Mouse (Mus musculus) forebrain, embryonic 16.5 days (tissue): ENCODE results near the gene Rom1. TPM values are rescaled to one million over a fixed set of nuclear protein-coding genes. Genes with fewer than 3 reads are reported as not detected.
A peak's percentile ranks its signal among the peaks of the same experiment; 100 is the strongest.

Source experiments
- ATAC-seq: fragments of 200-750 bp; cut with Nextera tagmentation; 2 replicates; pipeline ENCODE4 v1.8.0; 2017; ENCODE audit warnings: mild to moderate bottlenecking, moderate library complexity
- H3K27ac ChIP-seq: fragments of 300-500 bp; sonication (generic); 2 replicates; pipeline ENCODE4 v1.5.1; 2014; ENCODE audit warnings: low read length, control low read depth
- H3K27me3 ChIP-seq: fragments of 300-500 bp; sonication (generic); replicated peaks from 2 replicates; pipeline ENCODE4 v1.6.1; 2014; ENCODE audit warnings: low read length; ENCODE audit not compliant: control insufficient read depth, insufficient read depth
- H3K36me3 ChIP-seq: fragments of 300-500 bp; sonication (generic); 2 replicates; pipeline ENCODE4 v1.6.1; 2014; ENCODE audit not compliant: control insufficient read depth, insufficient read depth
- H3K4me1 ChIP-seq: fragments of 300-500 bp; sonication (generic); replicated peaks from 2 replicates; pipeline ENCODE4 v1.6.1; 2014; ENCODE audit warnings: low read length; ENCODE audit not compliant: control insufficient read depth, insufficient read depth
- H3K4me2 ChIP-seq: fragments of 300-500 bp; sonication (generic); 2 replicates; pipeline ENCODE4 v1.6.1; 2014; ENCODE audit warnings: mild to moderate bottlenecking, low read length, control low read depth
- H3K4me3 ChIP-seq: fragments of 300-500 bp; sonication (generic); replicated peaks from 2 replicates; pipeline ENCODE4 v1.5.1; 2014; ENCODE audit warnings: mild to moderate bottlenecking, low read length, control low read depth
- H3K9ac ChIP-seq: fragments of 300-500 bp; sonication (generic); replicated peaks from 2 replicates; pipeline ENCODE4 v1.6.1; 2014; ENCODE audit warnings: low read depth, low read length, control low read depth
- H3K9me3 ChIP-seq: fragments of 300-500 bp; sonication (generic); 2 replicates; pipeline ENCODE4 v1.6.1; 2016; ENCODE audit warnings: low read length; ENCODE audit not compliant: control insufficient read depth
- WGBS: fragments of 180-500 bp; shearing (Covaris S2); extraction: QIAGEN DNeasy Blood & Tissue Kit; methylation state at CpG from one replicate; pipeline ENCODE4 v1.1.7; 2014; 5-methylcytosine and 5-hydroxymethylcytosine counted together
- polyA plus RNA-seq: library from polyadenylated mRNA; unstranded; fragments of >200 nt; fragmentation: Nextera tagmentation; extraction: Ambion mirVana; gene quantifications from 2 replicates; pipeline ENCODE4 v1.2.1, GENCODE M21; 2015

The Rom1 gene
- polyA plus RNA-seq, 1 experiment from 2014 or later = 1.8 TPM

DNA sequence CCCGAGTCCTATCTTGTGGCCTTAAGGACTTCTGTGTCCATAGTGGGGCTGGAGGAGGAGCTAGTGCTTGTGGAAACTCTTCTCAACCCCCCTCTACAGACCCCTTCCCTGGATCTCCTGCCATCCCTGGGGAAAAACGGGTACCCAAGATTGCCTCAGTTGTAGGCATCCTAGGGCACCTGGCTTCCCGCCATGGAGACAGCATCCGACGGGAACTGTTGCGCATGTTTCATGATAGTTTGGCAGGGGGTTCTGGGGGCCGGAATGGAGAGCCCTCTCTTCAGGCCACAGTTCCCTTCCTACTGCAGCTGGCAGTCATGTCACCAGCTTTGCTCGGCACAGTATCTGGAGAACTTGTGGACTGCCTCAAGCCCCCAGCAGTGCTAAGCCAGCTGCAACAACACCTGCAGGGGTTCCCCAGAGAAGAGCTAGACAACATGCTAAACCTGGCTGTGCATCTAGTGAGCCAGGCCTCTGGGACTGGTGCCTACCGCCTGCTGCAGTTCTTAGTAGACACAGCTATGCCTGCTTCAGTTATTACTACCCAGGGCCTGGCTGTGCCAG, 33.7 kb downstream of the Rom1 start:
- 91% methylated on average over 9 of the region's 9 CpGs for WGBS
- no peaks in the 10 kb centered on the region for H3K9me3 ChIP-seq
- no peak overlapping the region for H3K4me2 ChIP-seq
- H3K4me1 ChIP-seq = peaks cover 31% of the 10 kb centered on the region
- H3K4me3 ChIP-seq = no peak overlapping the region
- no peaks in the 10 kb centered on the region for H3K36me3 ChIP-seq
- H3K27me3 ChIP-seq = no peaks in the 10 kb centered on the region
- no peak overlapping the region for H3K27ac ChIP-seq
- no peak overlapping the region for H3K9ac ChIP-seq
- no peak for ATAC-seq

DNA sequence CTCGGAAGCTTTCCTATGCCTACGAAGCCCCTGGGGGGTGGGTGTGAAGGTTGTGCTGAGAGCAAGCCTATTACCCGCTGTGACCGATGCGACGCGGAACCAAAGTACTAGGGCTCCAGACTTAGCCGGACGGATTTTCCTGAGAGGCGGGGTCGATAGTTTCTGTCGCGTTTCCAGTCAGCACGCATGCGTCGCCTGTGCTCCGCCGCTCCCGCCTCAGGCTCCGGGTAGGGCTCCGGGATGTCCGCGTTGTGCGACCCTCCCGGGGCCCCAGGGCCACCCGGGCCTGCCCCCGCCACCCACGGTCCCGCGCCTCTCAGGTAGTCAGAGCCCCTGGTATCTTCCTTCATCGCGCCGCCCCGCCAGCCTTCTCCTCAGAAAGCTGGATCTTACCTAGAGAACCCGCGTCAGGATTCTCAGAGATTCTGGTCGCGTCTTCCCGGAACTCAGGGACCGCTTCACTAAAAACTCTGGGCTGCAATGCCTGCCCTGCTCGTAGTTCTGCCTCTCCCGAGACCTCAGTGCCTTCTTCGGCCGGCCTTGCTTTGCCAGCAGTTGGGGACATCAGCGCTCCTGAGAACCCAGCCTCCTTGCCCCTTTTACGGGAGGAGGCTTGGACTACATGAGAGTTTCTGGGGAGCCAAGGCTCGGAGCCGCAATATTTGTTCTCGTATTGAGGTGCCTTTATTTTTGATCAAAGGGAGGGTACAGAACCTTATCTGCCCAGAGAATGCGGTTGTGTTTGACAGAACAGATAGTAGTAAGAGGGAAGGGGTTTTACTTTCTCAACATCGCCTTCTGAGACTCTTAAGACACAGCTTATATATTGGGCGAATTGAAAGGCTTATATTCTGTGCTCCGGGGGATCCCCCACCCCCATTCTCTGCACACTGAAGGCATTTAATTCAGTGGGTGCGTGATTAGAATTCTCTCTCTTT, 36.1 kb downstream of the Rom1 start, which contains the start of gene Ints5:
TSS of gene Ints5 (plus strand) at position 177 of the 938 bp plus-strand sequence.
- peak within 1 kb of the TSS; percentile 92 for H3K9ac ChIP-seq
- peak within 1 kb of the TSS; percentile 97 for H3K4me2 ChIP-seq
- H3K4me1 ChIP-seq = peaks cover 26% of the 10 kb centered on the region
- H3K27ac ChIP-seq = peak within 1 kb of the TSS; percentile 82
- no peaks in the 10 kb centered on the region for H3K27me3 ChIP-seq
- H3K4me3 ChIP-seq = peak within 1 kb of the TSS; percentile 84
- peak; percentile 60 for ATAC-seq
- no peaks in the 10 kb centered on the region for H3K9me3 ChIP-seq
- WGBS = 2% methylated on average over 54 of the region's 54 CpGs
- H3K36me3 ChIP-seq = no peaks in the 10 kb centered on the region

DNA sequence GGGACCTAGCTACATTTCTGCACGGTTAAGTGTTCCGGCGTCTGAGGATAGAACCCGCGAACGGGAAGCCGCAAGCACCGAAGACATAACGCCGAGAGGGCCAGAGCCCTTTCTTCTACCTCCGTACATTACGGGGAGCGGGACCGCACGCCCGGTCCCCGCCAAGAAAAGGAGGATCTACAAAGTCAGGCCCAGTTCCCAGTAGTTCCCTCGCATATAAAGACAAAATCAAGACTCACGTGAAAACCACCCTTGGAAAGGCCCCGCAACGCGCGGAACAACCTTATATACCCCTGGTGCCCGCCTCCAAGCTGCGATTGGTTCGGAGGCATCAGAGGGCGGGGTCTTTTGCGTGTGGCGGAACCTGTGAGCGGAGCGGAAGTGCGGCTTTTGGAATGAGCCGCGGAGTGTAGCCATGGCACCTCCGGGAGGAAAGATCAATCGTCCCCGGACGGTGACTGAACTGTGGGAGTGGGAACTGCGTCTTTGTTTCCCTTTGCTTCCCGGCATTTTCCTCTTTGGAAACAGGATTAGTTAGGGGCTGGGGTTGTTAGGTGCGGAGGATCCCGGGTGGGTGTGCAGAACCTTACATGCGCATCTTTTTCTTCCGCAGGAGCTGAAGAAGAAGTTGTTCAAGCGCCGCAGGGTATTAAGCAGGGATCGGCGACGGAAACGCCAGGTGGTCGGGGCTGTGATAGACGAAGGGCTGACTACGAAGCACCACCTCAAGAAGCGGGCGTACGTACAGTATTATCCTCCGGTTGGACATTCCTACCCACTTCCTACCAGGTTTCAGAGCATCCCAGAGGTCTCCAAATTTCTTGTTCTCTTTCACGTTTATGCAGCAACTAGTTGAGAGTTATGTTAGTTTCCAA, 40.4 kb downstream of the Rom1 start, which contains the start of the genes 1810009A15Rik and Gm49416:
TSS of gene 1810009A15Rik (plus strand) at position 343 of the 875 bp plus-strand sequence.
TSS of gene Gm49416 (plus strand) at position 416 of the 875 bp plus-strand sequence.
- peak; percentile 96 for ATAC-seq
- Histone ChIP-seq H3K27ac (peak within 1 kb of the TSS; percentile 86), H3K36me3 (no peaks in the 10 kb centered on the region), H3K4me3 (peak within 1 kb of the TSS; percentile 61), H3K27me3 (no peaks in the 10 kb centered on the region), H3K4me1 (peaks cover 19% of the 10 kb centered on the region), H3K4me2 (peak within 1 kb of the TSS; percentile 90), H3K9ac (peak within 1 kb of the TSS; percentile 64), H3K9me3 (no peaks in the 10 kb centered on the region)
- under 1% methylated on average over 58 of the region's 58 CpGs for WGBS

DNA sequence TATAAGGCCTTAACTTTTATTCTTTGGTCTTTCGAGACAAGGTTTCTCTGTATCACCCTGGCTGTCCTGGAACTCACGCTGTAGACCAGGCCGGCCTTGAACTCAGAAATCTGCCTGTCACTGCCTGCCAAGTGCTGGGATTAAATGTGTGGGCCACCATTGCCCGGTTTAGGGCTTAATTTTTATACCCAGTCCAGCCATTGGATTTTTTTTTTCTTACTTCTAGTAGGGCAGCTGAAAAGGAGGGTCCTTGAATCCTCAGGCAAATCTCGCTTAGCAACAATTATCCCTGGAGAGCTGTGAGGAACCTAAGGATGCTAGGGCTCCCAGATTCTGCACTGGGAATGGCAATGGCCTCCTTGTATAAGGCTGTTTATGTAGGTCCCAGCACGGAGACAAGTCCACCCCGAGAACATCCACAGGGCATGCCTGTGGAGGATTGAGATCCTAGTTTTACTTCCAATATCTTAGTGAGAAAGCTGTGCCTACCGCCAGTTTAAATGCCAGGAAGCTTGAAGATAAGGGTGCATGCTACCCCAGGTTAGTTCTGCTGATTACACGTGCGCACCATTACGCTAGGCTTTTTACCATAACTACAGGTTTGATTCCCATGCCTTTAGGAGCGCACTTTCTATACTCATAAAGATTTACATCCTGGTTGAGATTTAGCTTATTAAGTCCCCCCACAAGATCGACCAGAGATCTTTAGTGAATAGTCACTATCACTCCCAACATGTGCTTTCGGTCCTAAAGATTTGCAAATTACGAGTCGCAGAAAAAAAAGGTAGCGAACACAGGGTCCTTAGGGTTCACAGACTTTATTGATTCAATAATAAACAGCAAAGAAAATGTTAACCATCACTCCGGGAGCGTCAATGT, 41.3 kb downstream of the Rom1 start:
- Histone ChIP-seq H3K9me3 (no peaks in the 10 kb centered on the region), H3K36me3 (no peaks in the 10 kb centered on the region), H3K9ac (peak overlapping the region; percentile 61), H3K4me2 (peak overlapping the region; percentile 90), H3K27ac (no peak overlapping the region; the same call in 1 of the 2 replicates), H3K27me3 (no peaks in the 10 kb centered on the region), H3K4me1 (peaks cover 13% of the 10 kb centered on the region), H3K4me3 (peak overlapping the region; percentile 61)
- 16% methylated on average over 19 of the region's 19 CpGs for WGBS
- ATAC-seq = no peak

DNA sequence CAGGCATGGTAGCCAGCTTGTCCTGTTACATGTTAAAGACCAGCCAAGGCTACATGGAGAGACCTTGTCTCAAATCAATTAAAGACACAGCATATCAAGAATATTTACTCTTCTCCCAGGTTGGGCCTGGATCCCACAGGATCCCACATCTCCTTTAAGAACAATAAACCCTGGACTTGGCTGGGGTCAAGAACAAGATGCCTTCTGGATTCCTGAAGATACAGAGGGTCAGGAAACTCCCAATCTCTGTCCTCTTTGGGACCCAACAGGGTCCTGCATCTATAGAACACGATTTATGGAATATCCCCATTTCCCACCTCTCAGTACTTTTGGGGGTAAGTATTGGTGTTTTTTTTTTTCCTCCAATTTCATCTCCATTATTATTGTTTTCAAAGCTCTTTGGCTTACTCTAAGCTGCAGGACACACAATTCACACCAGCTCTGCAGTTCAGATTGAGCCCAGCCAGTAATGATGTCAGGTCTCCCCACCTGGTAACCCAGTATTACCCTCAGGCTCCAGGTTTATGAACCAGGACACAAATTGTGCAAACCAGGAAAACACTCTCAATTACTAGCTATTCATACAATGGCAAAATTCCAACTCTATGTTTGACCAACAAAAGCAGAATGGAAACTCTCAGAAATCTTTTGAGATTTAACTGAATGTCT, 42.1 kb downstream of the Rom1 start:
- ATAC-seq = no peak
- peaks cover 13% of the 10 kb centered on the region for H3K4me1 ChIP-seq
- no peak overlapping the region for H3K9ac ChIP-seq
- WGBS = 65% methylated on average over 1 of the region's 1 CpGs
- H3K27me3 ChIP-seq = no peaks in the 10 kb centered on the region
- no peak overlapping the region for H3K27ac ChIP-seq
- no peaks in the 10 kb centered on the region for H3K9me3 ChIP-seq
- no peaks in the 10 kb centered on the region for H3K36me3 ChIP-seq
- H3K4me3 ChIP-seq = no peak overlapping the region
- no peak overlapping the region for H3K4me2 ChIP-seq

DNA sequence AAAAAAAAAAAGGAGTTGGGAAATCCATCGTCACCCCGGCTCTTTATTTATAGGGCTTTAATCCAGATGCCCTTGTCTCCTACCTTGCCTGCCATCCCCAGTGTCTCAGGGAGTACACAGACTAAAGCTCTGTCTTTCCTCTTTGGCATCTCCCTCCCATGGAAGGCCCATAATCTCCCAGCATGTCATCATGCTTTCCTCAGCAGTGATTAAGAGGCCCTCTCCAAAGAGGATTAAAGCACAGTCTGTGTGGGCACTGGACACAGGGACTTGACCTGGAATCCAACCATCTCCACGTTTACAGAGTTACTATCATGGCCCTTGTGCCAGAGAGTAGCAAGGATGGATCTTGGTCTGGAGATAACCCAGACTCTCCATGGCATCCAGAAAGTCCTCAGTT, 45.5 kb downstream of the Rom1 start, which contains the start of the genes Lbhd1 and Gm49403:
TSS of gene Lbhd1 (plus strand) at position 117 of the 400 bp plus-strand sequence.
TSS of gene Gm49403 (plus strand) at position 315 of the 400 bp plus-strand sequence.
- Histone ChIP-seq H3K4me2 (no peak within 1 kb of the TSS), H3K27ac (no peak within 1 kb of the TSS), H3K9me3 (no peaks in the 10 kb centered on the region), H3K4me1 (peaks cover 15% of the 10 kb centered on the region), H3K27me3 (no peaks in the 10 kb centered on the region), H3K36me3 (no peaks in the 10 kb centered on the region), H3K4me3 (no peak within 1 kb of the TSS), H3K9ac (no peak within 1 kb of the TSS)
- no peak for ATAC-seq
- WGBS = 61% methylated on average over 3 of the region's 3 CpGs

DNA sequence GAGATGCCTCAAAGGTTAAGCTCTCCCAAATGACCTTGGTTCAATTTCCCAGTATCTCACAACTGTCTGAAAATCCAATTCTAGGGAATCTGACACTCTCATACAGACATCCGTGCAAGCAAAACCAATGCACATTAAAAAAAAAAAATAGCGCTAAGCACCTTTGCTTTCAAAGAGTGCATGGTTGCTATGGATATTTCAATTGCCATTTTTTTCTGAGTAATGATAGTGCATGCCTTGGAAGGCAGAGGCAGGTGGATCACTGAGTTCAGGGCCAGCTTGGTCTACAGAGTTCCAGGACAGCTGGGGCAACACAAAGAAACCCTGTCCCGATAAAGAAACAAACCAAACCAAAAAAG, 48.1 kb downstream of the Rom1 start:
- Histone ChIP-seq H3K9ac (peak overlapping the region; percentile 80), H3K27ac (0 out of 2 replicates have a peak overlapping the region, but pooled peaks have one; percentile 28), H3K27me3 (no peaks in the 10 kb centered on the region), H3K4me3 (peak overlapping the region; percentile 54), H3K9me3 (no peaks in the 10 kb centered on the region), H3K36me3 (peaks cover 9% of the 10 kb centered on the region), H3K4me2 (peak overlapping the region; percentile 87), H3K4me1 (peaks cover 9% of the 10 kb centered on the region)
- 15% methylated on average over 3 of the region's 3 CpGs for WGBS
- ATAC-seq = no peak; the same call in 1 of the 2 replicates
